Mouse (Mus musculus): Measurements from ENCODE around the gene Pde6g. TPM values are rescaled to one million over a fixed set of nuclear protein-coding genes. Genes with fewer than 3 reads are reported as not detected.

The Pde6g gene
- polyA plus RNA-seq, 1 experiment, result 1.0 TPM

DNA sequence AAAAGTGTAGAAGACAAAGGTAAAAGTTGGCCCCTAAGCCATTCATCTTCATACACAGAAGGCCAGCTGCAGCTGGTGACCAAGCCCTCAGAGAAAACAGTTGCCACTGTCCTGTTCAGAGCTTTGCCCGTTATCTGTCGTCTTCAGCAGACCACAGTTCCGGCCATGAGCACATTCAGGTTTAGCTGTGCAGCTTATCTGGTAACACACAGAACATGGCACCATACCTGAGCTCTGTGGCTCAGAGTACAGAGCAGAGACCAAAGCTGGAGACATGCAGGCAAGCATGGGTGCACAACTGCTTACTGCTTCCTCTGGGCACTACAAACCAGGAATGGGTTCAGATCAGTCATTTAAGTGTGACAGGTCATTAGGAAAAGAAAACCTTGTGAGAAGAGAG is 47.4 kb downstream of the Pde6g start:
- H3K27ac ChIP-seq (ENCODE audit: insufficient read depth, low read length), result no peak overlapping the region
- H3K9me3 ChIP-seq (replicated peaks; ENCODE audit: control insufficient read depth, insufficient read depth, low read length, poor library complexity, severe bottlenecking), result no peaks in the 10 kb centered on the region
- TF ChIP-seq CTCF (IDR thresholded peaks at IDR 0.05; ENCODE audit: low read depth, low read length) (no peak), EP300 (IDR thresholded peaks at IDR 0.05; ENCODE audit: insufficient read depth, low read depth, low read length) (no peak), POLR2A (IDR thresholded peaks at IDR 0.05; ENCODE audit: insufficient read depth, low read length) (no peak)
- no peak overlapping the region for H3K9ac ChIP-seq (ENCODE audit: low read depth, poor library complexity, severe bottlenecking)
- H3K36me3 ChIP-seq (ENCODE audit: control insufficient read depth, insufficient read depth, low read length, poor library complexity, severe bottlenecking), result peaks cover 68% of the 10 kb centered on the region
- H3K4me3 ChIP-seq (ENCODE audit: low read depth, low read length), result no peak overlapping the region
- H3K4me1 ChIP-seq (ENCODE audit: control insufficient read depth, insufficient read depth, low read length), result no peaks in the 10 kb centered on the region
- H3K27me3 ChIP-seq (ENCODE audit: control insufficient read depth, insufficient read depth, low read length, poor library complexity, severe bottlenecking), result no peaks in the 10 kb centered on the region

DNA sequence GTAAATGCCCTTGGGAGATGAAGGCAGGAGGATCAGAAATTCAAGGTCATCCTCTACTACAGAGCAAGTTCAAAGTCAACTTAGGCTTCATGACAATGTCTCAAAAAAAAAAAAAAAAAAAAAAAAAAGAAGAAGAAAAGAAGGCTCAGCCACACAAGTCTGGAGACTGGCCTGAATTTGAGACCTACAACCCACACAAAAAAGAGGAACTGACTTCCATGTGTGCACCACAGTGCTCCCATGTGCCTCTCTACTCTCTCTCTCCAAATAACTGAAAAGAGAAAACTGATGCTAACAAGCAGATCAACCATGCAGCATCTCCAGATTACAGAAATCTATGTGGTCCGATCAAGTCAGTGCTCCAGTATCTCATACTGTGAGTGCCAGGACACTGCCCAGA is 48.5 kb downstream of the Pde6g start:
- TF ChIP-seq CTCF (IDR thresholded peaks at IDR 0.05; ENCODE audit: low read depth, low read length), result no peak
- H3K27me3 ChIP-seq (ENCODE audit: control insufficient read depth, insufficient read depth, low read length, poor library complexity, severe bottlenecking), result no peaks in the 10 kb centered on the region
- peaks cover 66% of the 10 kb centered on the region for H3K36me3 ChIP-seq (ENCODE audit: control insufficient read depth, insufficient read depth, low read length, poor library complexity, severe bottlenecking)
- no peak overlapping the region for H3K9ac ChIP-seq (ENCODE audit: low read depth, poor library complexity, severe bottlenecking)
- peaks cover 2% of the 10 kb centered on the region for H3K4me1 ChIP-seq (ENCODE audit: control insufficient read depth, insufficient read depth, low read length)
- H3K9me3 ChIP-seq (replicated peaks; ENCODE audit: control insufficient read depth, insufficient read depth, low read length, poor library complexity, severe bottlenecking), result no peaks in the 10 kb centered on the region
- no peak overlapping the region for H3K4me3 ChIP-seq (ENCODE audit: low read depth, low read length)
- H3K27ac ChIP-seq (ENCODE audit: insufficient read depth, low read length), result no peak overlapping the region

DNA sequence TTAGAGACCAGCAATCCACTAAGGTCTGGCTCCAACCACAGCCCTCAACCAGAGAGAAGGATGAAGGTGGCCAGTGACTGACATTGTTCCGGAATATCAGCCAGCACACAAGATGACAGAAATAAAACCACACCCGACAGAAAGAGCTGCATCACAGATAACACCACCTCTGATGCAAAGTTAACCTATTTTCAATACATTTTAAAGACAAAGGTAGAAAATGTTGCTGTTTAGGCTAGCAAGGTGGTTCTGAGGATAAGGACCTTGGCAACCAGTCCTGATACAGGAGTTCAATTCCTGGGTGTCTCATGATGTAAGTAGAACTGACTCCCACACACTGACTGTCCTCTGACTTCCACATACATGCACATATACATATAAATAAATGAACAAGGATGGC is 54.0 kb downstream of the Pde6g start:
- Histone ChIP-seq H3K9ac (ENCODE audit: low read depth, poor library complexity, severe bottlenecking) (no peak overlapping the region), H3K4me1 (ENCODE audit: control insufficient read depth, insufficient read depth, low read length) (peaks cover 2% of the 10 kb centered on the region), H3K36me3 (ENCODE audit: control insufficient read depth, insufficient read depth, low read length, poor library complexity, severe bottlenecking) (peaks cover 40% of the 10 kb centered on the region), H3K4me3 (ENCODE audit: low read depth, low read length) (no peak overlapping the region), H3K9me3 (replicated peaks; ENCODE audit: control insufficient read depth, insufficient read depth, low read length, poor library complexity, severe bottlenecking) (no peaks in the 10 kb centered on the region), H3K27me3 (ENCODE audit: control insufficient read depth, insufficient read depth, low read length, poor library complexity, severe bottlenecking) (no peaks in the 10 kb centered on the region), H3K27ac (ENCODE audit: insufficient read depth, low read length) (no peak overlapping the region)
- TF ChIP-seq EP300 (IDR thresholded peaks at IDR 0.05; ENCODE audit: insufficient read depth, low read depth, low read length) (no peak), POLR2A (IDR thresholded peaks at IDR 0.05; ENCODE audit: insufficient read depth, low read length) (no peak), CTCF (IDR thresholded peaks at IDR 0.05; ENCODE audit: low read depth, low read length) (no peak)

Other genes with a start within 250 kb of the Pde6g start
- gene Bahcc1, start 220.6 kb downstream of the Pde6g start, polyA plus RNA-seq (2011; ENCODE audit: insufficient read depth, insufficient read length, low read depth, missing spikeins), result 21.2 and 21.6 TPM in 2 replicates
- 2,484 and 2,505 TPM in 2 replicates for gene Actg1, start 105.0 kb downstream of the Pde6g start, polyA plus RNA-seq (2011; ENCODE audit: insufficient read depth, insufficient read length, low read depth, missing spikeins)
- gene Fscn2, start 92.0 kb downstream of the Pde6g start, polyA plus RNA-seq (2011; ENCODE audit: insufficient read depth, insufficient read length, low read depth, missing spikeins), result not detected in 2 replicates
- gene Faap100, start 74.7 kb downstream of the Pde6g start, polyA plus RNA-seq (2011; ENCODE audit: insufficient read depth, insufficient read length, low read depth, missing spikeins), result 13.2 and 15.2 TPM in 2 replicates
- 66.9 and 77.2 TPM in 2 replicates for gene Nploc4, start 15.8 kb downstream of the Pde6g start, polyA plus RNA-seq (2011; ENCODE audit: insufficient read depth, insufficient read length, low read depth, missing spikeins)
- gene Tspan10, start 10.9 kb downstream of the Pde6g start, polyA plus RNA-seq (2011; ENCODE audit: insufficient read depth, insufficient read length, low read depth, missing spikeins), result not detected in 2 replicates
- gene Oxld1, start 4.6 kb upstream of the Pde6g start, polyA plus RNA-seq (2011; ENCODE audit: insufficient read depth, insufficient read length, low read depth, missing spikeins), result 5.8 and 6.1 TPM in 2 replicates
- 15.0 and 16.1 TPM in 2 replicates for gene Ccdc137, start 4.6 kb upstream of the Pde6g start, polyA plus RNA-seq (2011; ENCODE audit: insufficient read depth, insufficient read length, low read depth, missing spikeins)
- 10.7 and 11.0 TPM in 2 replicates for gene Arl16, start 14.1 kb upstream of the Pde6g start, polyA plus RNA-seq (2011; ENCODE audit: insufficient read depth, insufficient read length, low read depth, missing spikeins)
- 83.6 and 90.5 TPM in 2 replicates for gene Mrpl12, start 31.1 kb upstream of the Pde6g start, polyA plus RNA-seq (2011; ENCODE audit: insufficient read depth, insufficient read length, low read depth, missing spikeins)
- 8.3 TPM in 2 replicates for gene Slc25a10, start 38.3 kb upstream of the Pde6g start, polyA plus RNA-seq (2011; ENCODE audit: insufficient read depth, insufficient read length, low read depth, missing spikeins)
- gene Gcgr, start 77.2 kb upstream of the Pde6g start, polyA plus RNA-seq (2011; ENCODE audit: insufficient read depth, insufficient read length, low read depth, missing spikeins), result 0.65 TPM in 1 of 2 replicates, not detected in the other
- gene Mcrip1, start 96.2 kb upstream of the Pde6g start, polyA plus RNA-seq (2011; ENCODE audit: insufficient read depth, insufficient read length, low read depth, missing spikeins), result 46.4 and 53.4 TPM in 2 replicates
- not detected in 2 replicates for gene Ppp1r27, start 97.6 kb upstream of the Pde6g start, polyA plus RNA-seq (2011; ENCODE audit: insufficient read depth, insufficient read length, low read depth, missing spikeins)
- 326 and 338 TPM in 2 replicates for gene P4hb, start 119.8 kb upstream of the Pde6g start, polyA plus RNA-seq (2011; ENCODE audit: insufficient read depth, insufficient read length, low read depth, missing spikeins)
- 269 and 298 TPM in 2 replicates for gene Arhgdia, start 128.1 kb upstream of the Pde6g start, polyA plus RNA-seq (2011; ENCODE audit: insufficient read depth, insufficient read length, low read depth, missing spikeins)
- 229 and 242 TPM in 2 replicates for gene Alyref, start 144.9 kb upstream of the Pde6g start, polyA plus RNA-seq (2011; ENCODE audit: insufficient read depth, insufficient read length, low read depth, missing spikeins)
- 84.0 and 100 TPM in 2 replicates for gene Anapc11, start 144.9 kb upstream of the Pde6g start, polyA plus RNA-seq (2011; ENCODE audit: insufficient read depth, insufficient read length, low read depth, missing spikeins)
- gene Npb, start 155.0 kb upstream of the Pde6g start, polyA plus RNA-seq (2011; ENCODE audit: insufficient read depth, insufficient read length, low read depth, missing spikeins), result not detected in 2 replicates
- gene Pcyt2, start 164.4 kb upstream of the Pde6g start, polyA plus RNA-seq (2011; ENCODE audit: insufficient read depth, insufficient read length, low read depth, missing spikeins), result 37.0 and 39.6 TPM in 2 replicates
- 10.8 and 11.1 TPM in 2 replicates for gene Sirt7, start 171.7 kb upstream of the Pde6g start, polyA plus RNA-seq (2011; ENCODE audit: insufficient read depth, insufficient read length, low read depth, missing spikeins)
- 48.0 and 53.0 TPM in 2 replicates for gene Mafg, start 180.1 kb upstream of the Pde6g start, polyA plus RNA-seq (2011; ENCODE audit: insufficient read depth, insufficient read length, low read depth, missing spikeins)
- 41.7 and 55.3 TPM in 2 replicates for gene Pycr1, start 190.3 kb upstream of the Pde6g start, polyA plus RNA-seq (2011; ENCODE audit: insufficient read depth, insufficient read length, low read depth, missing spikeins)
- gene Myadml2, start 194.7 kb upstream of the Pde6g start, polyA plus RNA-seq (2011; ENCODE audit: insufficient read depth, insufficient read length, low read depth, missing spikeins), result not detected in 2 replicates
- gene Notum, start 207.7 kb upstream of the Pde6g start, polyA plus RNA-seq (2011; ENCODE audit: insufficient read depth, insufficient read length, low read depth, missing spikeins), result 2.3 and 5.1 TPM in 2 replicates
- 46.5 and 50.8 TPM in 2 replicates for gene Aspscr1, start 219.5 kb upstream of the Pde6g start, polyA plus RNA-seq (2011; ENCODE audit: insufficient read depth, insufficient read length, low read depth, missing spikeins)

All from ES-Bruce4 (cell line).